Mouse (Mus musculus): ENCODE results near the gene Sh3bgrl2.

Sh3bgrl2 gene

GRCm38 (mm10) chr9:83589680-83590467 is 41.7 kb downstream of the Sh3bgrl2 start:
- DNase-seq (ENCODE audit: low spot score in 2 of 2): no peak

DNA sequence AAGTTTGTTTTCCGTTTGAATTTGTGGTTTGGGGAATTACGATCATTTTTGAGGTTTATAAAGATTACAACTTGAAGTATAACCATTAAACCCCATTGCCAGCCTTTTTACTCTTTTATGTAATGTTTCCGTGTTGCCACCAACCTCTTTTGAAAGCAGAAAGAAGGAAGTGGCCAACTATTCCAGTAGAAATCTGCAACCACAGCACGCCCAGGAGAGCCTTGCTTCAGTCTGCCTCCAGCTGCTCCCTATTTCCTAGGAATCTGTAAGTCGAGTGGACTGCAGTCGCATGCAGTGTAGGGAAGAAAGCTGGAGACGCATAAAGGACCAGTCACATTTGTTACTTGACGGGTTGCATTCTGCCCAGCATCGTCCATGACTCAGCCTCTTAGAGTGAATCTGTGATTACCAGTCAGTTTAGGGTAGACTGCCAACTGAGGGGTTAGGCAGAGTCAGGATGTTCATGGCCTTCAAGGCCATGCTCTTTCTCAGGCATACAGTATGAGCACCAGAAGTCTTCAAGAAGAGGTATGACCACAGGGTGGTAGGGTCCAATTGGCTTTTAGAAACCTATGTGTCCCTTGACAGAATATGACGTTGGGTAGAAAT is 43.8 kb downstream of the Sh3bgrl2 start:
- no peak for DNase-seq (ENCODE audit: low spot score in 2 of 2)

DNA sequence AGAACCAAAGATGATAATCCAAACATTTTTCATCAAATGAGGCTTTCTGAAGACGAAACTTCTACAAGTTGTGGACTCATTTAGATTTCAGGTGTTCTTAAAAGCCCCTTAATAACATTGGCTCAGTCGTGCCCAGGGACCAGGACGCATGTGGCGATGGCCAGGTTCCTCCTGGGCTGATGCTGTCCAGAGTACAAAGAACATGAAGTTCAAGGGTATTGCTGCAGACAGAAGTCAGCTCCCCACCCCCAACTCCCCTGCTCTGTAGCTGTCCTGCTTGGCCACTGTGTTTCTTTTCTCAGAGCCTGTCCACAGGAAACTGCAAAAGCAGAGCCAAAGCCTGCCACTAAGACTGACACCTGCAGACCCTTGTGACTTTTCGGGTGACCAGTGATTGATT is 45.7 kb downstream of the Sh3bgrl2 start:
- DNase-seq (ENCODE audit: low spot score in 2 of 2): no peak

GRCm38 (mm10) chr9:83596132-83596531 is 48.0 kb downstream of the Sh3bgrl2 start:
- DNase-seq (ENCODE audit: low spot score in 2 of 2): no peak

DNA sequence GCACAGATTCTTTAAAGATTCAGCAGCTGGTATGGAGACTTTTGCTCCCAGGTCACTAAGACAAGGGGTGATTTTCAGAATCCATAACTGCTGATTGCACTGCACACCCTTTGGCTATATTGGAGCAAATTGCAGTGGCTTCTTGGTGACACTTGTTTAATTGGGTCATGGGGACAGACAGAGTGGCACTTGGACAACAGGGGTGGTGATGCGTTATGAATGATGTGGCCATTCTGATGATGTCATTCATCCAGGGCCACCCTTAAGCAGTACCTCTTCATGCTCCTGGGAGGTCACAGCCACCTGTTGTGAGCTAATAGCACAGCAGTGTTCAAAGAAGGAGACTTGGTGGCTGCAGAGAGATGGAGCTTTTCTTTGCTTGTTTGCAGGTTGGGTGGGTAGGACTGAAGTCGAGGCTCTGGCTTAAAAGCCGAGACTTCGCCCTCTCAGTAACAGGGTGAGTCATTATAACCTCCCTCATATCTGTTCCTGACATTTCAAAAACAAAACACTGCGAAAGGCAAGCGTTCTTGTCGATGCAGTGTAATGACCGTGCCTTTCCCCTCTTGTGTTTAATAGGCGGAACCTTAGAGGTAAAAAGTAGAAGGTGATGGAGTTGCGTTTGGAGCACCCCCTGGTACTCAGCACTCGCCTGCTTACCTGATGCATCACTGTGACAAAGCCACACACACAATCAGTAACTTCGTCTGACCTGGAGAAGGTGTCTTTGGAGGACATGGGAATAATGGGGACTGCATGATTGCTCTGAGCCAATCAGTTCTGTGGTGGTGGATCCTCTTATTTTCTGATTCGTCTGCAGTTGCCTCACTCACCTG is 48.7 kb downstream of the Sh3bgrl2 start:
- no peak for DNase-seq (ENCODE audit: low spot score in 2 of 2)

DNA sequence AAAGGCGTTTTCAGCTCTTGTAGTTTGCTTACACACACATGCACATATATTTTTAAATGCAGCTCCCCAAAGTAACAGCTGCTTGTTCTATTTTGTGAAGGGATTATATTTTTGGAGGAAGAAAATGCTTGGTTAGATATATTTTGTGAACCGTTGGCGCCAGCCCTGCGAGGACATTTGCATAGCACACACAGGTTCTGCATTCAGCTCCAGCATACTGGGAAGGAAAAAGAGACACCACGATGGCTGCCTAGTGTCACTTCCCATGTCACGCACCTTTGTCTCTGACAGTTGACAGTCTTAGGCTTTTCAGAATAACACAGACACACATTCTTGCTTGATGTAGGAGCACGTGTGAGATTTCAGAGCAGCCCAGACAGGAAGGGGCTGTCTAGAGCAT is 49.9 kb downstream of the Sh3bgrl2 start:
- DNase-seq (ENCODE audit: low spot score in 2 of 2): no peak

- DNase-seq (ENCODE audit: low spot score in 2 of 2): no peak
Observed at GRCm38 (mm10) chr9:83599505-83599904, 51.4 kb downstream of the Sh3bgrl2 start.

DNA sequence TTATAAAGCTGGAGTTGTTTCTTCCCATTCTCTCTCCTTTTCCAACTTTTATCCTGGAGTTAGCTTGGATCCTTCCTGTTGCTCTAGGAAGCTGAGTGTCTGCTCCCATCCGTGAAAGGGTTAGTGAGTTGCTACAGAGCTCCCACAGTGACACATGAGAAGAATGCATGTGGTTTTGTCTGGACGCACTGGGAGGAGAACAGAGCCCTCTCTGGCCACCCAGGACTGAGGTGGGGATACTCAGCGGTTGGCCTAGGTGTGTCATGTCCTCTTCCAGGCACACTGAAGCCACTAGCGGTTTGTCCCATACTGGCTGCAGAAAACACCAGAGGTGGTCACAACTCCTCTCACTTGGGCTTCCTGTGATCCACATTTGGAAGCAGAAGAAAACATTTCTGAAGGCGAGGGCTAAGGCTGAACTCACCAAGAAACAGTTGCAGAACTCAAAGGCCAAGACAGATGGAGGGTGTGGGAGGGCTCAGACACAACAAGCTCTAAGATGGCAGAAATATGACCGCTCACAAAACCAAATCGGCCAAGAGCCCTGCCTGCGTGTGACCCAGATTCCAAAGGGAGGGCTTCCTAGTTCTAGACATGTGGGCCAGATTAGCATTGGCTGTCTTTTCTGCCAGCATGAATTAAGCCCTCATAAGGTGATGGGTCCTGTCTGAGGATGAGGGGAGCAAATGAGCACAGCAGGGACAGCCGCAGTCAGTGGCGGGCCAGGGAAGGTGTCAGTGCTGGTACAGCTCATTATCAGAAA is 52.3 kb downstream of the Sh3bgrl2 start:
- no peak for DNase-seq (ENCODE audit: low spot score in 2 of 2)

DNA sequence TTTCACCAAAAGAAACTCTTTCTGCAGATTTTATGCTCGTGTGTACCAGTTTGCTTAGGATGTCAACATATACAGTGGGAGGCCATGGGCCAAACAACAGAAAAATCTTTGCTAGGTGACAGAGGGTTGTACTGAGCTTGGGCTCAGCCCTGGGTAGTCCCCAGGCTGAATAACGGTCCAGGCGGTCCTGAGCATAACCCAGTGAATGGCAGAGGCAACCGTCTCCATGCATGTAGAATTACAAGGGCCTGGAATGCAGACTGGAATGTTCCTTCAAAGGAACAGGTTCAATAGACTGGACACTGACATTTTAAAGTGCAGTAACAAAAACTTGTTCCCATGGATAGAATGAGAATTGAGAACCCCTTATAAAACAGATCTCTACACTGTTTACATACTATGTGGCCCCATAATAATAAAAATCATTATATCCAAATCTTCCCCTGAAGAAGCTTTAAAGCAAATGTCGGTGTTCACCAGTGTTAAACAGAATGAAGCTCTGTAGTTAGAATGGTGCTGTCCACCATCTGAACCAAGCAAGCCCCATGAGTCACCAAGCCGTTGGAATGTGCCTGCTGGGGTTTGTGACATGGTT is 54.1 kb downstream of the Sh3bgrl2 start:
- DNase-seq (ENCODE audit: low spot score in 2 of 2): no peak

- no peak for DNase-seq (ENCODE audit: low spot score in 2 of 2)
Observed at GRCm38 (mm10) chr9:83603159-83603558, 55.0 kb downstream of the Sh3bgrl2 start.

GRCm38 (mm10) chr9:83605886-83606640 is 57.9 kb downstream of the Sh3bgrl2 start:
- DNase-seq (ENCODE audit: low spot score in 2 of 2): no peak

- no peak for DNase-seq (ENCODE audit: low spot score in 2 of 2)
Observed at GRCm38 (mm10) chr9:83608135-83608534, 60.0 kb downstream of the Sh3bgrl2 start.

DNA sequence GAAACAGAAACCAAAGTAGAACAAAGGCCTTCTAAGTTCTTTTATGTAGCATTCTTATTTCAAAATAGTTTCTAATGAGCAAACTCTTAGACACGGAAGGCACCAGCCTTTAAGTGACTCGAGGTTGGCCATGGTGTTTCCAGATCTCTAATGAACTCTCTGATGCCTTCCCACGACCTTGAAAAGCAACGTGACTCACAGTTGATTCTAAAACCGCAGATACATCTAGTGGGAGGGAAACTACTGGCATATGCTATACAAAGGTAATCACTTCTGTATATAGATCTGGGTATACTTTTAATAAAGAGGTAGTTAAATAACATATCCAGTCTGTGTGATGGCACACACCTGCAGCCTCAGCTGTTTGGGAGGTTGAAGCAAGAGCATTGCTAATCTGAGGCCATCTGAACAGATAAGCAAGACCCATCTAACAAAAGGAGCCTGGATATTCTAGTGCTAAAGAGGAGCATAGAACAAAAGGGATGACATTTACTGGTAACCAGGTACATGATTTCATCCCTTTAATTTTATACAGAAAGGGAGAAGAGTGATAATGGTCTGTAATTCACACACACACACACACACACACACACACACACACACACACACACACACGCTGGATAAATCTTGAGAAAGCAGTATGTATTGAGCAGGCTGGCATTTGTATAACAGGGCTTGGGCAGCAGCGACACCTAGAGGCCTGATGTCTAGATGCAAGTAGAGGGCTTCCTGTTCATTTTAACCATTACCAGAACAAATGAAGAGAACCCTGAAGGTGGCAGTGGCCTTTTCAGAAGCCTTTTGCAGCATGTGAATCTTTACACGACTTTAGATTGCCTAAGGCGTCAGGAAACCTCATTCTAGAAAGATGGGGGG is 61.5 kb downstream of the Sh3bgrl2 start:
- DNase-seq (ENCODE audit: low spot score in 2 of 2): peak; percentile 79 to 83

GRCm38 (mm10) chr9:83615912-83616585 is 67.9 kb downstream of the Sh3bgrl2 start:
- DNase-seq (ENCODE audit: low spot score in 2 of 2): no peak

DNA sequence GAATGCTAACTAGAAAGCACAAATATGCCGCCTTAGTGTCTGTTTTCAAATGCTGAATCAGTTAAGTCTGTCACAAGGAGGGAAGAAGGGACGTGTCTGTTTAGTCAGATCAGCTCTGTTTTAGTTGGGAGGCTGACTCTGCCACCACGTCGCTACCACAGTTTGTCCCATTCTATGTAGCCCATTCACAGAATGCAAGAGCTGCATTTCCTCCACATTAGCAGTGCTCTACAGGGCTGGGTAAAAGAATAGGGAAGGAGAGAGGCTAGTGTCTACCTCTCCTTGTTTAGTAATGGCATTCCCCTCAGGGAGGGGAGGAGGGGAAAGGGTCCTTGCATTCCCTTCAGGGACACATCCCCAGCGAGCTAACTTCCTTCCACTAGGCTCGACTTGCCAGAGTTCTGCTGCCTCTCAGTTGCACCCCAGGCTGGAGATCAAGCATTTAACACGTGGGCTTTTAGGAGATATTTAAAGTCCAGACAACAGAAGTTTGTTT is 68.5 kb downstream of the Sh3bgrl2 start:
- DNase-seq (ENCODE audit: low spot score in 2 of 2): no peak

GRCm38 (mm10) chr9:83623455-83623854 is 75.3 kb downstream of the Sh3bgrl2 start:
- DNase-seq (ENCODE audit: low spot score in 2 of 2): no peak

DNA sequence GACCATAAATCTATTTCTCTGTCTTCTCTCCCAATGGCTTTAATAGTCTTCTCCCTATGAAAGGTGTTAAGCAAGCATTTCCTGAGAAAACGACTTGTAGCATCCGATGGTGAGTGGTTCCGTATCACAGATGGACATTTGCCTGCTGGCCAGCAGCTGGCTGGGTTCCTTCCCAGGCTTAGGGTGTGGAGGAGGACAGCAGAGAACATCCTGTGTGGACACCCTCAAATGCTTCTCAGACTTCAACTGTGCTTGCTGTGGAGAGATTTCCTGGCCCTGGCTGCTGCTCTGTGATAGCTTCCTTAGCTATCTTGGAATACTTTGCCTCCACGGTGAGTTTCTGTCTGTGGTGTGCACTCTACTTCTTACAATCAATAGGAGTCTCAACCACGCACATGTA is 76.1 kb downstream of the Sh3bgrl2 start:
- no peak for DNase-seq (ENCODE audit: low spot score in 2 of 2)

- DNase-seq (ENCODE audit: low spot score in 2 of 2): no peak
Observed at GRCm38 (mm10) chr9:83625085-83625484, 77.0 kb downstream of the Sh3bgrl2 start.
